Mouse (Mus musculus) frontal cortex, postnatal 14 days (tissue): Measurements from ENCODE around the gene Ccl2.

Experiments used
- DNase-seq, 2 experiments: peaks; one replicate each; pipeline ENCODE4 v3.0.0; 2022; ENCODE audit warnings: low spot score in 2 of 2

Gene Ccl2

DNA sequence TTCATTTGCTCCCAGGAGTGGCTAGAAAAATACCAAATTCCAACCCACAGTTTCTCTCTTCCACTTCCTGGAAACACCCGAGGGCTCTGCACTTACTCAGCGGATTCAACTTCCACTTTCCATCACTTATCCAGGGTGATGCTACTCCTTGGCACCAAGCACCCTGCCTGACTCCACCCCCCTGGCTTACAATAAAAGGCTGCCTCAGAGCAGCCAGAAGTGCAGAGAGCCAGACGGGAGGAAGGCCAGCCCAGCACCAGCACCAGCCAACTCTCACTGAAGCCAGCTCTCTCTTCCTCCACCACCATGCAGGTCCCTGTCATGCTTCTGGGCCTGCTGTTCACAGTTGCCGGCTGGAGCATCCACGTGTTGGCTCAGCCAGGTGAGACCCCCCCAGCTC lies at the start of gene Ccl2:
Ccl2 (plus strand) TSS at position 216 of the 400 bp plus-strand sequence.
- DNase-seq: peak; percentile 35 to 55

DNA sequence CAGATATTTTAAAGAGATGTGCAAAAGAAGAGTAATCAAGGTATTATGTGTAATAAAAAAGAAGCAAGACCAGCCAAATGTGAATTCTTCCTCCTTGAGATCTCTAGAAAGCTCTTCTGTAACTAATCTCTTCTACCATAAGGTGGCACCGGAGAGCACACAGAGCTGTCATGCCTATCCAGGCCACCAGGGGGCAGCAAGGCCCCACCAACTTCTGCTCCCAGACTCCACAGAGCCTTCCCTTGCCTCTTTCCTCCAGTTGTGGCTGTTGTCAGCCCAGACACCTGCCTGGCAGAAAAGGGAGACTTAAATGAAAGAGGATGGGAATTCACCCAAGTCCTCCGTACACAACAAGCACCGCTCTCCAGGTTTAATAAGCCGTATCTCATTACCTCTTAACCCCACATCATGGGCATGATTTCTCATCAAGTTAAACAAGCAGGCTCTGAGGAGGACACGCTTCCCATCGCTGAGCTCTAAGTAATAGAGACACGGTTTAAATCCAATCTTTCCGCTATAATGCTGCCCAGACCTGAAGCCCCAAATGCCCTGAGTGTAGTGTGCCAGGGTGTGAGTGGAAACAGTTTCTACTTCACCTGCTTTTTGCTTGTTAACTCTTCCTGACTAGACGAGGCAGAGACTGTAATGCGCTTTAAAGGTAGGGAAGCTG lies 39.1 kb upstream of the Ccl2 start:
- peak; percentile 59 to 82 for DNase-seq

DNA sequence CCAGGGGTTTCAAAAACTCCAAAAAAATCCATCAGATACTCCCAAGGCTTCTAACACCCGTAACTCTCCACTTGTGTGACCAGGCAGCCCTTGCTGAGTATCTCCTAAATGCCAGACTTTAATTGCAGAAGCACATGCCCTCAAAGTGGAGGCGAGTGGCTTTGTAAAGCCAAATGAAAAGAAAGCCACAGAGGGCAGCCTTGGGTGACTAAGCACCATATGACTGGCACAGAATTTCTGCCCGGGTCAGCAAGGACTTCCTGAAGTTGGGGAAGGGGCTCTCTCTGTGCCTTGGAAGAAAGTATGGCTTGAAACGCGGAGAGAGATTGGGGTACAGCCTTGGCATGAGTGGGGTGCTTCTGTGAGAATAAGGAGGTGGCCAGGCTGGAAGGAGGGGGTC lies 38.3 kb upstream of the Ccl2 start:
- no peak for DNase-seq

DNA sequence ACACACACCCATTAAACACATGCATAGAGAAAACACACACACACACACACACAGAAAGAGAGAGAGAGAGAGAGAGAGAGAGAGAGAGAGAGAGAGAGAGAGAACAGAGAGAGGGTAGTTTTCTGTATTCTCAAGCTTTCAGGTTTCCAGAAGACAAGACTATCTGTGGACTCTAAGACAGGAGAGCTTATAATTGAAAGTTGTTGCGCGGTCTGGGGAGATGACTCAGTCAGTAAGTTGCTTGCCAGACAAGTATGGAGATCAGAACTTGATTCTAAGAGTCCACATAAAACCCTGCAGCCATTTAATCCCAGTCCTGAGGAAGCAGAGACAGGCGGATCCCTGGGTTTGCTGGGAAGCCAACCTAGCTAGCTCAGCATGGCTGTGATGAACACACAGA lies 36.7 kb upstream of the Ccl2 start:
- no peak for DNase-seq

DNA sequence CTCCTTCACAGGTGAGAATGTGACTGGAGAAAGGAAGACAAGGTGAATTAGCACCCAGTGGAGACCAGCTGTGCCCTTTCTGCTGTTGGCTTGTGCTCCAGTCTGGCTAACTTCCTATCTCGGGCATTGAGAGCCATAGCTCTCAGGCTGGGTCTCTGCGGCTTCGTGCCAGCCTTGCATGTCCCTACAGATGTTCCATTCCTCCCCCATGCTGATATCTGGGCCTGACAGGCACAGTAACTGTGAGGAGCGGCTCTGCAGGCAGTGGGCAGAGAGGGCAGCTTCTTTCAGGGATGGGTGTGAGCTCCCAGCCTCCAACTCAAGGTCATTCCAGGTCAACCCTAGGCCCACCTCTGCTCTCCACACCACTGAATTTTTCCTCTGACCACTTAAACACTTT lies 35.9 kb upstream of the Ccl2 start:
- no peak for DNase-seq

DNA sequence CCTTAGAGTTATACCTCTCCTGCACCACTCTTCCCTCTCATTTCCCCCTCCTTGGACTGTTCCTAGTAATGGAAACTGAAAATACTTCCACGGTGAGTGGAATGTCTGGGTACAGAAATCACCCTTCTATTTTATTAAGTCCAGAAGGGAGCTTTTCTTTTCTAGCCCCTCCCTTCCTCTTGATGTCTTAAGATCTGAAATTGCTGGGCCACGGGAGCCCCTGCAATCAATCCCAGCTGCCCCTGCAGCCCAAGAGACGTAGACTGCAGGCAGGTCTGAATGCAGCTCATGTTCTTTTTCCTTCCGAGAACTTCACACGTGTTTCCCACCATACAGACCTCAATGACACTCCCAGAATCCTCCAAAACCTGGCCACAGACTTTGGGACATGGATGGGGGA lies 34.8 kb upstream of the Ccl2 start:
- no peak for DNase-seq

DNA sequence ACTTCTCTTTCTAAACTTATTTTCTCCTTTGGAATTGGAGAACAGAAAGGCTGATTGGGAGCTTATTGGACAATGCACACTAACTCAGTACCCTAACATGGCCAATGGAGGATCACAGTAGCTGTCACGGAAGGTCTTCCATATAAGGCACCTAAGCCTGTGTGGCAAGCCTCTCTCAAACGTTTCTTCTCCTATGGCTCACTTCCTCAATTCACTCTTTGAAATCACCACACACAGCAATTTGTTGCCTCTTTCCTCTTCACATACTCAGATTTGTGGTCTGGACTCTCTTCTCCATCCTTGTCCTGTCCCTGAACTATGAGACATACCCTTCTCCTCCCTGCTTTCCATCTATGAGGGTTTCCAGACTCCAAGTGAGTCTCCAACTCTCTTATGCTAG lies 30.6 kb upstream of the Ccl2 start:
- no peak for DNase-seq

DNA sequence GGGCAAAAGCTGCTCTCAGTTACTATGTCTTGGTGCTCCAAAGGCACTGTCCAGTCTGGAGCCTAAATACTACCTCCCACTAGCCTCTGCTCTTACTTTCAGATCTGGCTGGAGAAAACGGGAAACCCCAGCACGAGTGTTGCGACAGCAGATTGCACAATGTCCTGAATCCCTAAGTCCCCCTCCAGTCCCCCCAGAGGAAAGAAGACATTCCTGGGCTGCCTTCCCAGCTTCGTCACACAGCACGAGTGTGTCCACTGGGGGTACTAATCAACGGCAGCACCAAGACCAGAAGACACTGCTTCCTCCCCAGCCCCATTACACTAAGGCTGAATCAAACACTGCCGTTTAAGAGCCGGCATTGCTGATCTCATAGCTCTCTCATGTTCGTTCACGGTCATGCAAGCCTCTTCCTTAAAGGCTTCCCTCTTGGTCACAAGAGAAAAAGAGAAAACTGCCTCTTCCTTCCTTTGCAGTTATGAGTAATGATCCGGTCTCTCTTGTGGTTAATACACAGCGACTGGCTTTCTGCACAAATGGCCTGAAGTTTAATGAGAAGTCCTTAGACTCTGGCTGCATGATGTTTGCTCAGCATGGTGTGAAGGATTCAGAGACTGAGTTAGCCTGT lies 28.5 kb upstream of the Ccl2 start:
- DNase-seq: no peak

DNA sequence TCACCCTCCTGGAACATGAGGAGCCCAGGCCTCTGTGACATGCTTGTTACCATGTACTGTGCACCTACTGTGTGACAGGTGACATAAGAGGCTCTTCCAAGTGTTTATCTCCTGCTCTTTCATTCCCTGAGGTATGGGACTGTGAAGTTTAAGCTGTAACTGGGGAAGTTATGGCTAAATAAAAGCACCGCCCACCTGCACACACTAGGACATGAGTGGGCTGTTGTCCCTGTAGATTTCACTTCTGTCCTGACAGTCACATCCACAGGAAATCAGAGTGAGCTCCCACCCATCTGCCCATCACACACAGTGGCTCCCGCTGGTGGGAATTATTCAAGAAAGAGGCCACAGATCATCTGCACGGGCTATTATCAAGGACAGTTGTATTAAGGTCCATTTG lies 25.3 kb upstream of the Ccl2 start:
- DNase-seq: no peak

DNA sequence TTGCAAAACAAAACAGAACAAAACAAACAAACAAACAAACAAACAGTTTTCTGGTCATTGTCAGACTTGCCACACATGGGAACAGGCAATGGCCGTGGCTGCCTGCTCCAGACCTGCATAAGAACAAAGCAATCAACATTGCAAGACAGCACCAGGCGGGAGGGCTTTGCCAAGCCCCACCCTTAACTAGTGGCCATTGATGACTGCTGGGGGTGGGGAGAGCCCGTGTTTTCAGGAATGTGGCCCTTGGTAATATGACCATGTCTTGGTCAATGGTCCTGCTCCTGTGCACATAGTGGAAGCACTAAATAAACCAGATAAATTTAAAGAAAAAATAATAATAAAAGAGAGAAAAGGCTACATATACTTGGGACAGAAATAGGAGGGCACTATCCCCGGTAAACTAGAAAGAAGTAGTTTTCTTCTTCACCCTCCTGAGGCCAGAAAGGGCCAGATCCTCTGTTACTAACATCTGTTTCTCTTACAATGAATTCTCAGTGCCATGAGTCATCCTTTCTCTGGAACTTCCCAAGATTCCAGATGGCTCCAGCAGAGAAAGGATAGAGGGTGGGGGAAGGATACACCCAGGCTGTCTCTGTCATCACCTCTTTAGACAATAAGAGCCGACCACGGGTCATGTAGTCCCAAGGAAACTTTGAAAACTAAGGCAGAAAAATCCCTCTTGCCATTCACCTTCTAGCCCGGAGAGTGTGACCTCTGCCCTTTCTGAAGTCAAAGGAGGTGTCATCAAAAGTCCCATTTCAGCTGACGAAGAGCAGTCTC lies 23.8 kb upstream of the Ccl2 start:
- no peak for DNase-seq

DNA sequence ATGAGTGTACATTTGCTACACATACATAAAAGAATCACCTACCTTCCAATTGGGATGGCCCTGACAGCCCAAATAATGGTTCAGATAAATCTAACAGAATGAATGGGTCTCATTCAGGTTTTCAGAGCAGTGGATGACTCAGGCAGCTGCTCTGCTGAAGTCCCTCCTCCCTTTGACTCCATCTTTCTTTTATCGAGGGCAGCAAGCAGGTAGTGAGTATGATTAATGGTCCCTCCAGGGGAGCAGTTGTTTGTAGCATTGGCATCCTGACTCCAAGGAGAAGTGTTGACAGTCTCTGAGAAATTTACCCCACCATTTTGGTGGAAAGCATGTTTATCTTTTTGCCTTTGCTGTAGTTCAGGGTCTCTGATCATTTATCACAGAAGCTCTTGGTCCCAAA lies 21.6 kb upstream of the Ccl2 start:
- no peak for DNase-seq

DNA sequence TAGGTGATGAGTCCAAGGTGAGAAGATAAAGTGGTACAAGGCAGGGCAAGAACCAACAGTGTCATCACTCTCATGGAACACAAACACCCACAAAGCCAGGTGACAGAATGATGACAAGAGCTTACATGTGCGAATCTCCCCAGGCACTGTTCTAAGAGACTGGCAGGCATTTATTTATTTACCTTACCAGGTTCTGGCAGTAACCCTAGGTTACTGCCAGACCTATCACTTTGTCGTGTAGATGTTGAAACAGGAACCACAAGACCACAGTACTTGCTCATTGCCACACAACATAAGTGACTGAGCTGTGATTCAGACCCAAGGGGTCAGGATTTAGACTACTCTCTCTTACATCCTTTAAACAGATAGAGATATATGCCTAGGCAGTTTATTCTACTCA lies 20.3 kb upstream of the Ccl2 start:
- no peak for DNase-seq

DNA sequence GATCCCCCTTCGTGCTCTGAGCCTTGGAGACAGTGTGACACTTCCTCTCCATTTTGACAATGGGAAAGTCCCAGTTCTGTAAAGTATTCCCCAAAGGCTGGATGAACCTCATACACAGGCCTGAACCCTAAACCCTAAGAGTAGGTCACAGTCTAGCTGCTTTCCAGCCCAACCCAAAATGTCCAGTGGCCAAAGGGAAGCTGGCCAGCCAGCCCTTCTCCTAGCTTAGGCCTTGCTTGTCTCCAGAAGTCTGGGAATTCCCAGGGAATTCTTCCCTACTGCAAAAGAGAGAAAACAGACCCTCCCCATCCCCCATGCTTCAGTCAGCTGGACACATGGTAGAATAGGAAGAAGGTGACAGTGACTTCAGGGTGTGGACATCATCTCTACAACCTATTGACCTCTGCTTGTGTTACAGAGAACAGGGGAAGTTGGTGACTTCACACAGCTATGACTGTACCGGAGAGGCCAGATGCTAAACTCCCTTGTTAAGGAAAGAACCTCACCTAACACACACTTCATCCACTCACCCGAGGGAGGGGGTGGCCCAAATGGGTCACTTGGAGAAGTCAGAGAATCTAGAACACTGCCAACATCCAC lies 19.1 kb upstream of the Ccl2 start:
- no peak for DNase-seq

DNA sequence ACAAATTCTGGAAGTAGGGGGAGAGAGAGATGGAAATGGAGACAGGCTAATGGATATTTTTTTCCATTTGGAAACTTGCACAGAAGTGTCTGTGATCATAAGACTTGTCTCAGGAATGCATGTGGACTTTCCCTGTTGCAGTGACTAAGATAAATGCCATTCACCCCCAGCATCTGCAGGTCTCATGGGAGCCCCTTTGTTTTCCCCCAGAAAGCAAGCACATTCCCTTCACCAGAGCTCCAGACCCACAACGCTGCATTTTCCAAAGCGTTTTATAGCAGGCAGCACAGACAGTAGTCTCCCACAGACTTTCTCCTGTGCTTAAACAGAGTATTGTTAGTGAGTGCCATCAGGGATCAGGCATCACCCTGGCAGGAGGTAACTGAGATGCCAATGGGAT lies 16.0 kb upstream of the Ccl2 start:
- no peak for DNase-seq

DNA sequence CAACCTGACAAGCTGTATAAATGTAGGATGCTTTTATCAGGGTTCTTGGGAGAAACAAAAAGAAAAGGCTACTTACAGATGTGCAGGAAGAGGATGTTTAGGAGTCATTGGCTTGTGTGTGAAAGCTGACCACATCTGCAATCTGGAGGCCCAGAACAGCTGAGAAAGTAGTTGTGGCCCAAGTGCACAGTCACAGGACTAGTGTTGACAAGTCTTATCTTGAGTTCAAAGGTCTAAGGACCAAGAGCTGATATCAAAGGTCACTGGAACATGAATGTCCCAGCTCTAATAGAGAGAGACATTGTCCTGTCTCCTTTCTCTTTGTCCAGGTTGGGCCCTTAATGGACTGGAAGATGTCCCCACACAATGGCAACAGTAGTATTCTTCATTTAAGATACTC lies 15.6 kb upstream of the Ccl2 start:
- DNase-seq: no peak

DNA sequence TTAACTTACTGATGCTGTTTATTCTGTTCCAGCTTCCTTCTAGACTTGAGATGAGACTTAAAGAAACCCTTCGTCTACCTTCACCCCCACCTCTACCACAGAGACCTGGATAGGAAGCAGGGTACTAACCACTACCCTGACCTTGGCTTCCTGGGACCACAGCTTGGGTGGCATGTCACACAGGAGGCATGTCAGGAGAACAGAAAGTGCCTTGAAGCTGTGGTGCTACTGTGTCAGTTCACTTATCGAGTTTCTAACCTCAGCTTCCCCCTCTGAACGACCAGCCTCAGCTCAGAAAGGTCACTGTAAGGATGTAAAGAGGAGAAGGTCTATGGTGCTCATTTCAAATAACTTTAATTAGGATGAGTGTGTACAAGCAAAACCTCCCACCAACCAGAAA lies 14.0 kb upstream of the Ccl2 start:
- DNase-seq: no peak

DNA sequence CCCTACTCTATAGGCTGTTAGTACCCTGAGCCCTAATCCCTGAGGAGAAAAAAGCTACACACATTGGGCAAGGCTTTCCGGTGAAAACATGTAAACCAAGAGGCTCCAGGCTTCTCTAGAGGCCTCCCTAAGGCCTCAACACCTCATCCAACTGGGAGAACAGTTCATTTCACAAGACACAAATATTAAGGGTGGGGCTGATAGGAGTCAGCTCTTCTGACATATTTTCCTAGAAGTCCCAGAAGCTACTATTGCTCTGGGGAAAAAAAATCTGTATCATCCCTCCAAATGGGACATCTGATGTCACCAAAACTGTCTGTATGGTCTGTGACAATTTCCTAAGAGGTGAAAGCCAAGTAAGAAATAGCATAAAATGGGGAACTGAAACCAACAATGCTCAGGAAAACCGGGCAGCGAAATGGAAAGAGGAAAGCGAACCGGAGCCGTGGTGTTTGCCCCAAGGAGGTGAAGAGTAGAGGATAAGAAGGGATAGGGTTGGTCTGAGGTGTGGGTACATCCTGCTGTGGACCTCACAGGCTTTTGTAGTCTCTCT lies 12.8 kb upstream of the Ccl2 start:
- no peak for DNase-seq

DNA sequence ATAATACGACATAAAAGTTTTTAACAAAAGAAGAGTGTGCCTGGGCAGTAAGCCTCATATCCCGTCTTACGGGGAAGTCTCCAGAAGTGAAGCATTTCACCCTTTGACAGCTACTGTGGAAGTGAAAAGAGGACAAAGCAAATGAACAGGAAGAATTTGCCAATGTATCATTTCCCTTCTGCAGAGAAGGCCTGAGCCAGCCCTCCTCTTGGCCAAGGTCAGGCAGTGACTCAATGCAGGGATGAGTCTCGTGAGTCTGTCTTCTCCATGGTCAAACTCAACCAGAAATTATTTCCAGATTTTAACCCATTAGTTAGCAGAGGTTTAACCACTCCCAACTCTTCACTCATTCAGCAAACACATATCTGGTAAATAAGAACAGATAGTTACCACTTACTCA lies 11.6 kb upstream of the Ccl2 start:
- DNase-seq: no peak

DNA sequence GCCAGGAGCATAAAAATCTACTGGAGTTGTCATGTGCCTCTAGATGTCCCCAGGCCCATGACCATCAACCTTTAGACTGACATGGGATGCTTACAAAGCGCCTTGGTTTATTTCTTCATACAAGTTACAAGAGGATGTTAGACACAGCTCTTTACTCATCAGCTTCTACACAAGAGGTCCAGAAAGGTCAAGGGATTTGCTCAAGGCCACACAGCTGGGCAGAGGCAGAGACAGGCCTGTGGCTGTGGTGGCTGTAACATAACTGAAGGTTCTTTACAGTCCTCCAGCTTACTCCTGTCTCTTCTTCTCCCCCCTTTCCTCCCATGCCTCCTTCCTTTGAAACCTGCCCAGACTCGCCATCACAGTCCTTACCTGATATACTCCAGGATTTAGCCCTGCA lies 5.2 kb upstream of the Ccl2 start:
- no peak for DNase-seq

DNA sequence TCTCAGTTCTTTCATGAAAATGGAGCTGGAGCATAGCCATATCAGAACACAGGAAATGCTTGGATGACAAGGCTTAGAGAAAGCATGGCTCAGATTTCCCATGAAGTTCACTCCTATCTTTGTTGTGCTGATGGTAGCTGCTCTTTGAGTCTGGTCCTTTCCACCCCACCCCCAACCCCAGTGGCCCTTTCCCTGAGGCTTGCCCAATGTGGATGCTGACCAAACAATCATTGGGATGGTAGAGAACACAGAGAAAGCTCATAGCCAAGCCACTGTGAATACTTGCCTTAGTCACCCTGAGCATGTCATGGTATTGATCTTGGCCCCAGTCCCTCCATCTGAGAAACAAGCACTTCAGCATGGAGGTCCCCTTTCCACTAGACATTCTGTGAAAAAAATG lies 3.2 kb upstream of the Ccl2 start:
- no peak for DNase-seq

DNA sequence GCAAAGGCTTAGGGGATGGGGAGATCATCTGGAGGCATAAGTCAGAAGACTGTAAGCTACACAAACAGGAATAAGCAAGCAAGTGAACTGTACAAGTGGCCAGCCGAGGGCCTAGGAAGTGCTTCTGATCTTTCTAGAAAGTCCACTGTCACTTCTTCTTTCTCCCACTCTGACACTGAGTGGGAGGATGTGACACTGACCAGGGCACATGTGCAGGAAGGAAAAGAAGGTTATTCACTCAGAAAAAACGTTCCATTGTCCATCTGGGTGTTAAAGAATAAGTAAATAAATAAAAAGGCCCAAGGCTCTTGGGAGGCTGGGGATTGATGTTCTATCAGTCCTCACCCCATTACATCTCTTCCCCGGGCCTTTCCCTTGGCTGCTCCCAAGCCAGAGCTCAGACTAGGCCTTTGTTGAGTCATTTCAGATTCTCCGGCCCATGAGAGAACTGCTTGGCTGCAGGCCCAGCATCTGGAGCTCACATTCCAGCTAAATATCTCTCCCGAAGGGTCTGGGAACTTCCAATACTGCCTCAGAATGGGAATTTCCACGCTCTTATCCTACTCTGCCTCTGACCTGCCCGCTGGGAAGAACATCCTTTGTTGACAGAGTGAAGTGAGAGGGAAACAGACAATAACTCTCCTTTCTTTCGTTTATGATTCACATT lies 2.6 kb upstream of the Ccl2 start:
- DNase-seq: no peak

DNA sequence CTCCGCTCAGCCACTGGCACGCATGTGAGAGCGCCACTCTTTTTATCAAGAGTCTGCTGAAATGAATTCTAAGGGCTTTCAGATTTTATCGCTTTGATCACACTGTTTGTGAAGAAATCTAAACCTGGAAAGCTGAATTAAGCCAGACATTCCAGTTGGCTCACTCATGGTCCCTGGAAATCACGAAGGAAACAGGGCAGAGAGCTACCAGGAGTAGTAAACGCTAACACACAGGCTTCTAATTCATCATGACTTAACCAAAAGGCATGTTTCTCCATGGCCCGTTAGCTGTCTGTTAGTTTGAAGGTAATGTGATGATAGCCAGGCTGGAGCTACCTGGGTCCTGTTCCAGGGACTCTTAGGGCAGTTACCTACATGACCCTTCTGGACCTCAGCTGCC lies 925 bp upstream of the Ccl2 start:
- no peak for DNase-seq
